Mouse (Mus musculus): Measurements from ENCODE around the gene Gm5849. TPM values are rescaled to one million over a fixed set of nuclear protein-coding genes. Genes with fewer than 3 reads are reported as not detected.
"Not testable (repeated sequence)": the region's sequence is repeated elsewhere in the genome, so short reads cannot be mapped to it uniquely, and the experiment has no call there.

Gm5849 gene
- not detected in 2 replicates for polyA plus RNA-seq (2015; fragmentation: Nextera tagmentation; extraction: Ambion mirVana)

- not testable (repeated sequence) for H3K36me3 ChIP-seq (ENCODE audit: control insufficient read depth, insufficient read depth, low read length)
These were observed at the start of gene Gm5849 for GRCm38 (mm10) chr3:90777776-90778175. TSS of gene Gm5849 (minus strand) at chr3:90777876.

GRCm38 (mm10) chr3:90749658-90750057 lies 28.0 kb downstream of the Gm5849 start:
- Histone ChIP-seq H3K36me3 (ENCODE audit: control insufficient read depth, insufficient read depth, low read length) (no peaks in the 10 kb centered on the region), H3K9me3 (replicated peaks; ENCODE audit: control insufficient read depth, low read length, poor library complexity, severe bottlenecking) (no peaks in the 10 kb centered on the region), H3K4me1 (ENCODE audit: control insufficient read depth, insufficient read depth, low read length) (no peaks in the 10 kb centered on the region), H3K4me3 (ENCODE audit: low read depth, low read length) (no peak overlapping the region), H3K27me3 (ENCODE audit: control insufficient read depth, insufficient read depth, low read depth, low read length) (no peaks in the 10 kb centered on the region), H3K27ac (ENCODE audit: low read length) (no peak overlapping the region), H3K4me2 (ENCODE audit: low read length) (no peak overlapping the region), H3K9ac (ENCODE audit: low read depth, low read length) (no peak overlapping the region)
- ATAC-seq = no peak
- WGBS = 92% methylated on average over 1 of the region's 1 CpGs

More at GRCm38 (mm10) chr3:90777776-90778175, at the start of gene Gm5849:
- not testable (repeated sequence) for ATAC-seq; H3K9ac ChIP-seq (ENCODE audit: low read depth, low read length); H3K4me2 ChIP-seq (ENCODE audit: low read length); H3K27me3 ChIP-seq (ENCODE audit: control insufficient read depth, insufficient read depth, low read depth, low read length); H3K4me1 ChIP-seq (ENCODE audit: control insufficient read depth, insufficient read depth, low read length); H3K27ac ChIP-seq (ENCODE audit: low read length); H3K9me3 ChIP-seq (replicated peaks; ENCODE audit: control insufficient read depth, low read length, poor library complexity, severe bottlenecking); H3K4me3 ChIP-seq (ENCODE audit: low read depth, low read length)
- WGBS = 96% methylated on average over 1 of the region's 1 CpGs

- H3K36me3 ChIP-seq (ENCODE audit: control insufficient read depth, insufficient read depth, low read length) = no peaks in the 10 kb centered on the region
- no peak within 1 kb of the TSS for H3K27ac ChIP-seq (ENCODE audit: low read length)
- no peak for ATAC-seq
- no peak within 1 kb of the TSS for H3K9ac ChIP-seq (ENCODE audit: low read depth, low read length)
- no peak within 1 kb of the TSS for H3K4me2 ChIP-seq (ENCODE audit: low read length)
- H3K4me1 ChIP-seq (ENCODE audit: control insufficient read depth, insufficient read depth, low read length) = no peaks in the 10 kb centered on the region
- H3K27me3 ChIP-seq (ENCODE audit: control insufficient read depth, insufficient read depth, low read depth, low read length) = no peaks in the 10 kb centered on the region
- H3K9me3 ChIP-seq (replicated peaks; ENCODE audit: control insufficient read depth, low read length, poor library complexity, severe bottlenecking) = no peaks in the 10 kb centered on the region
- H3K4me3 ChIP-seq (ENCODE audit: low read depth, low read length) = no peak within 1 kb of the TSS
- 87% methylated on average over 3 of the region's 3 CpGs for WGBS
These were observed 51.1 kb downstream of the Gm5849 start, which contains the start of gene Pglyrp4 for GRCm38 (mm10) chr3:90726606-90727005. TSS of gene Pglyrp4 (plus strand) at chr3:90726906.

Other genes with a start within 250 kb of the Gm5849 start
- gene S100a16, start 240.6 kb downstream of the Gm5849 start, polyA plus RNA-seq (2015; fragmentation: Nextera tagmentation; extraction: Ambion mirVana) = 34.4 and 36.5 TPM in 2 replicates
- 0.16 TPM in 1 of 2 replicates, not detected in the other for gene S100a3, start 217.3 kb downstream of the Gm5849 start, polyA plus RNA-seq (2015; fragmentation: Nextera tagmentation; extraction: Ambion mirVana)
- gene S100a2, start 187.6 kb downstream of the Gm5849 start, polyA plus RNA-seq (2015; fragmentation: Nextera tagmentation; extraction: Ambion mirVana) = not detected in 2 replicates
- gene Gm42674, start 176.0 kb downstream of the Gm5849 start, polyA plus RNA-seq (2015; fragmentation: Nextera tagmentation; extraction: Ambion mirVana) = 0.65 TPM in 1 of 2 replicates, not detected in the other
- 0.53 TPM in 1 of 2 replicates, not detected in the other for gene S100a4, start 174.1 kb downstream of the Gm5849 start, polyA plus RNA-seq (2015; fragmentation: Nextera tagmentation; extraction: Ambion mirVana)
- gene S100a5, start 169.4 kb downstream of the Gm5849 start, polyA plus RNA-seq (2015; fragmentation: Nextera tagmentation; extraction: Ambion mirVana) = not detected in 2 replicates
- 19.3 and 19.4 TPM in 2 replicates for gene S100a6, start 165.0 kb downstream of the Gm5849 start, polyA plus RNA-seq (2015; fragmentation: Nextera tagmentation; extraction: Ambion mirVana)
- gene S100a7a, start 123.9 kb downstream of the Gm5849 start, polyA plus RNA-seq (2015; fragmentation: Nextera tagmentation; extraction: Ambion mirVana) = 0.21 TPM in 1 of 2 replicates, not detected in the other
- 4.1 and 5.6 TPM in 2 replicates for gene S100a8, start 108.9 kb downstream of the Gm5849 start, polyA plus RNA-seq (2015; fragmentation: Nextera tagmentation; extraction: Ambion mirVana)
- gene S100a9, start 82.2 kb downstream of the Gm5849 start, polyA plus RNA-seq (2015; fragmentation: Nextera tagmentation; extraction: Ambion mirVana) = 2.3 and 4.6 TPM in 2 replicates
- gene Pglyrp4, start 51.0 kb downstream of the Gm5849 start, polyA plus RNA-seq (2015; fragmentation: Nextera tagmentation; extraction: Ambion mirVana) = not detected in 2 replicates

Measured in midbrain, embryonic 16.5 days (tissue).